Mouse (Mus musculus) heart, embryonic 10.5 days (tissue): ENCODE measurements around the gene Tnfrsf1a. TPM values are rescaled to one million over a fixed set of nuclear protein-coding genes. Genes with fewer than 3 reads are reported as not detected.

Experiments used
- DNase-seq: peaks from one replicate; pipeline ENCODE4 v3.0.0-alpha.2; 2017; ENCODE audit warnings: low spot score
- H3K27ac ChIP-seq: fragments of 300-500 bp; sonication (generic); 2 replicates; pipeline ENCODE4 v1.5.1; 2016; ENCODE audit warnings: mild to moderate bottlenecking
- H3K27me3 ChIP-seq: fragments of 300-500 bp; sonication (generic); 2 replicates; pipeline ENCODE4 v1.6.1; 2016; ENCODE audit warnings: mild to moderate bottlenecking; ENCODE audit not compliant: poor library complexity, insufficient read depth, severe bottlenecking
- H3K36me3 ChIP-seq: fragments of 300-500 bp; sonication (generic); 2 replicates; pipeline ENCODE4 v1.6.1; 2016; ENCODE audit warnings: mild to moderate bottlenecking, moderate library complexity
- H3K4me1 ChIP-seq: fragments of 300-500 bp; sonication (generic); 2 replicates; pipeline ENCODE4 v1.6.1; 2016; ENCODE audit warnings: mild to moderate bottlenecking
- H3K4me3 ChIP-seq: fragments of 300-500 bp; sonication (generic); 2 replicates; pipeline ENCODE4 v1.5.1; 2016; ENCODE audit warnings: mild to moderate bottlenecking, moderate library complexity
- H3K9me3 ChIP-seq: fragments of 300-500 bp; sonication (generic); 2 replicates; pipeline ENCODE4 v1.6.1; 2016; ENCODE audit warnings: mild to moderate bottlenecking, moderate library complexity
- WGBS: fragments of 180-500 bp; shearing (Covaris S2); methylation state at CpG from one replicate; pipeline ENCODE4 v1.1.7; 2016; 5-methylcytosine and 5-hydroxymethylcytosine counted together
- polyA plus RNA-seq: library from polyadenylated mRNA; unstranded; fragments of >200 nt; fragmentation: Nextera tagmentation; extraction: Ambion mirVana; gene quantifications from 2 replicates; pipeline ENCODE4 v1.2.1, GENCODE M21; 2016

Gene Tnfrsf1a
- polyA plus RNA-seq, 1 experiment from 2014 or later, result 33.6 TPM

DNA sequence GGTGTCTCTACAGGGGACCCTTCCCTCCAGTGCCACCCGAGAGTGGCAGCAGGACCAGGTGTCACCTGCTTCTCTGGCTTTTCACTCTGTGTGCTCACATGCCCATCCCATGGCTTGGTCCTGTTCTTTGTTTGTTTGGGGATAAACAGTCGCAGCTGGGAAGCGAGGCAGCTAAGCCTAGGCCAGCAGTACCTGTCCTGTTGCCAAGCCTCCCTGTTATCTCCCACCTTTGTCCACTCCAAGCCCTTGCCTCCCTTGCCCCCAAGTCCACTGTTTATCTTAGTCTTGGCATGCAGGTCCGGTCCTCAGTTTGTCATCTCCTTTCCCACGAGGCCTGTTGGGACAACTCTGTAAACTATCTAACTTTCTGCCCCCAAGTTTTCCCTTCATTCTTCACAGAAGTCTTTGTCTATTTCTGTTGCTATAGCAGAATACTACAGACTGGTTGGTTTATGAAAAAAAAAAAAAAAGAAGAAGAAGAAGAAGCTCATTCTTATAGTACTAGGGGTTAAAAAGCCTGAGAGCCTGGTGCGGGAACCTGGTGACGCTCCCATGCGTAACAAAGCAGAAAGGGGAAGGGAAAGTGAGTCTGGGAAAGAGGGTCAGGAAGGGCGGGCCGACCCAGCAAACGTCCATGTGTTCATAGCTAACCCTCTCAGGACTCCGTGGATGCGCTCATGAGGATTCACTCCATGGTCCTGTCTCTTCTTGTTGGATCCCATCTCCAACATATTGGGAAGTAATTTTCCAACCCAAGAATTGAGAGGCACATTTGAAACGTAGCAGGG, 15.9 kb upstream of the Tnfrsf1a start:
- DNase-seq, result no peak
- Histone ChIP-seq H3K4me1 (peaks cover 15% of the 10 kb centered on the region; the same call in 1 of the 2 replicates), H3K4me3 (no peak overlapping the region), H3K9me3 (no peaks in the 10 kb centered on the region), H3K27me3 (peaks cover 4% of the 10 kb centered on the region), H3K36me3 (no peaks in the 10 kb centered on the region), H3K27ac (no peak overlapping the region)
- 69% methylated on average over 14 of the region's 14 CpGs for WGBS

- Histone ChIP-seq H3K36me3 (no peaks in the 10 kb centered on the region), H3K4me3 (no peak overlapping the region), H3K9me3 (no peaks in the 10 kb centered on the region), H3K4me1 (peaks cover 15% of the 10 kb centered on the region), H3K27ac (no peak overlapping the region), H3K27me3 (peaks cover 4% of the 10 kb centered on the region)
- WGBS, result 72% methylated on average over 2 of the region's 2 CpGs
- DNase-seq, result no peak
These were observed 14.8 kb upstream of the Tnfrsf1a start for GRCm38 (mm10) chr6:125334356-125334755.

DNA sequence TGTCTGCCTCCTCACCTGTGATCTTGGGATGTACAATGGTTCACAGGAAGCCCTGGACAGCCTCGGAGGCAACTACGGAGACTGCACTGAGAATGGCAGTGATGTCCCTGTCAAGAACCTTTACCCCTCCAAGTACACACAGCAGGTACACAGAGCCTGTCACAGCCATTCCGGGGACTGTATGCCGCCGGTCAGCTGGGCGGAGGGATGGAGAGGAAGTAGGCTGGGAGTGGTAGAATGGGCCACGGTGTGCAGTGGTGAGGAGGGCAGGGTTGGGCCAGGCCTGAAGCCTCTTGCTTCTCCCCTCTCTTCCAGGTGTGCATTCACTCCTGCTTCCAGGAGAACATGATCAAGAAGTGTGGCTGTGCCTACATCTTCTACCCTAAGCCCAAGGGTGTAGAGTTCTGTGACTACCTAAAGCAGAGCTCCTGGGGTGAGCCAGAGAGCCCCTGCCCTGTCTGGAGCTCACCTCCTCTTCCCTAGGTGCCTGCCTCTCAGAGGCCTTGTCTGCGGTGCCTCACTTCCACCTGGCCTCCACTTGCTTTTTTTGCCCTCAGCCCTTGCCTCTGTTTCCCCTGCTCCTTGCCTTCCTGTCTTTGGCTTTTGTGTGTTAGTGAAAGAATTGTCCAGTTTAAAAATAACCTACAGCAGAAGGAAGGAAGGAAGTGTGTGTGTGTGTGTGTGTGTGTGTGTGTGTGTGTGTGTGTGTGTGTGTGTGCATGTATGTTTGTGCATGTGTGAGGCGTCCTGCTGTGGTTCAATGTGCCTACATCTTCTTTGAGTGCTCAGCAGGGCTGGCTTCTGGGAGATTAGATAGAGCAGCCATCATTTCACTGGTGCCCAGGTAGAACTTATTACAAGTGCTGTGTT, 10.1 kb upstream of the Tnfrsf1a start:
- Histone ChIP-seq H3K9me3 (no peaks in the 10 kb centered on the region), H3K27me3 (peaks cover 9% of the 10 kb centered on the region; the same call in 1 of the 2 replicates), H3K4me1 (peaks cover 28% of the 10 kb centered on the region), H3K36me3 (no peaks in the 10 kb centered on the region), H3K4me3 (no peak overlapping the region), H3K27ac (no peak overlapping the region)
- 61% methylated on average over 9 of the region's 9 CpGs for WGBS
- no peak for DNase-seq

DNA sequence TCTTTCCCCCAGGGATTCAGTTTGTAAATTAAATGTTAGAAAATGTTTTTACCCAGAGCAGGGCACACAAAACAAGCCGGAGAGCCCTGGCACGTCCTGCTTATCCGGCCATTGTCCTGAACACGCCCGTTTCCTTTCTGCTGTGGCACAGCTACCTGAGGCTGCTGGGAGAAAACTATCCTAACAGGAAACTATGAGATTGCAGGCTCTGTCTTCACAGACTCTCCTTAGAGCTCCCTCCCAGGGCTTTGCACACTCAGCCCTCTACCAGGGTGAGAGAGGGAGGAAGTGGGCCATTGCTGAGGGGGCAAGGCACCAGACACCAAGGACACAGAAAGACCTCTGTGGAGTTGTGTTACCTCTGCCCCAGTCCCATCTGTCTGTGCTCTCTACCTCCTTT, 8.9 kb upstream of the Tnfrsf1a start:
- WGBS, result 53% methylated on average over 5 of the region's 5 CpGs
- Histone ChIP-seq H3K9me3 (no peaks in the 10 kb centered on the region), H3K4me3 (no peak overlapping the region), H3K27me3 (peaks cover 22% of the 10 kb centered on the region; the same call in 1 of the 2 replicates), H3K4me1 (peaks cover 31% of the 10 kb centered on the region), H3K27ac (peak overlapping the region; percentile 78), H3K36me3 (no peaks in the 10 kb centered on the region)
- DNase-seq, result no peak

DNA sequence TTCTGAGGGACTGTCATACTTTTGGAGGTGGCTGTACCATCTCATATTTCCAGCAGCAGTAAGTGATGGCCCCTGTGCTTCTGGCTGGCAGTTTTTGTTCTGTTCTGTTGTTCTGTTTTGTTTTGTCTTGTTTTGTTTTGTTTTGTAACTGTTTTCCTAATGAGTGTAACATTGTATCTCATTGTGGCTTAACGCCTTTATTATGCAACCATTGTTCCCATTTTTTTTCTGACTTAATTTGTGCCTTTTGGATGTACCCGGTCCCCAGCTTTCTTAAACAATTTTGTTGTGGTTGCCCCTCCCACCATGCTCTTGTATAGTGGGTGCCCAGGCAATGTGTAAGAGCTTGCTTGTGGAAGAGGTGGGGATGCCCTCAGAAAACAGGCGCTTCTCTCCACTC, 7.0 kb upstream of the Tnfrsf1a start:
- H3K4me3 ChIP-seq, result no peak overlapping the region
- peaks cover 22% of the 10 kb centered on the region; the same call in 1 of the 2 replicates for H3K27me3 ChIP-seq
- H3K27ac ChIP-seq, result no peak overlapping the region
- peaks cover 31% of the 10 kb centered on the region for H3K4me1 ChIP-seq
- no peaks in the 10 kb centered on the region for H3K9me3 ChIP-seq
- no peaks in the 10 kb centered on the region for H3K36me3 ChIP-seq
- DNase-seq, result no peak
- 65% methylated on average over 3 of the region's 3 CpGs for WGBS

GRCm38 (mm10) chr6:125344084-125344483, 5.1 kb upstream of the Tnfrsf1a start:
- 40% methylated on average over 8 of the region's 8 CpGs for WGBS
- no peak for DNase-seq

GRCm38 (mm10) chr6:125344866-125345265, 4.3 kb upstream of the Tnfrsf1a start:
- peaks cover 45% of the 10 kb centered on the region for H3K4me1 ChIP-seq
- 59% methylated on average over 4 of the region's 4 CpGs for WGBS
- H3K9me3 ChIP-seq, result no peaks in the 10 kb centered on the region
- H3K4me3 ChIP-seq, result no peak overlapping the region
- no peak overlapping the region for H3K27ac ChIP-seq
- H3K27me3 ChIP-seq, result peaks cover 22% of the 10 kb centered on the region; the same call in 1 of the 2 replicates
- H3K36me3 ChIP-seq, result no peaks in the 10 kb centered on the region
- no peak for DNase-seq

More at GRCm38 (mm10) chr6:125344084-125344483, 5.1 kb upstream of the Tnfrsf1a start:
- Histone ChIP-seq H3K4me1 (peaks cover 41% of the 10 kb centered on the region), H3K27ac (0 out of 2 replicates have a peak overlapping the region, but pooled peaks have one; percentile 65), H3K27me3 (peaks cover 22% of the 10 kb centered on the region; the same call in 1 of the 2 replicates), H3K9me3 (no peaks in the 10 kb centered on the region), H3K4me3 (no peak overlapping the region), H3K36me3 (no peaks in the 10 kb centered on the region)

GRCm38 (mm10) chr6:125345625-125346024, 3.5 kb upstream of the Tnfrsf1a start:
- H3K27me3 ChIP-seq, result peaks cover 22% of the 10 kb centered on the region; the same call in 1 of the 2 replicates
- no peaks in the 10 kb centered on the region for H3K9me3 ChIP-seq
- H3K27ac ChIP-seq, result no peak overlapping the region
- peaks cover 46% of the 10 kb centered on the region for H3K4me1 ChIP-seq
- no peak overlapping the region for H3K4me3 ChIP-seq
- 46% methylated on average over 1 of the region's 1 CpGs for WGBS
- H3K36me3 ChIP-seq, result no peaks in the 10 kb centered on the region
- DNase-seq, result no peak

DNA sequence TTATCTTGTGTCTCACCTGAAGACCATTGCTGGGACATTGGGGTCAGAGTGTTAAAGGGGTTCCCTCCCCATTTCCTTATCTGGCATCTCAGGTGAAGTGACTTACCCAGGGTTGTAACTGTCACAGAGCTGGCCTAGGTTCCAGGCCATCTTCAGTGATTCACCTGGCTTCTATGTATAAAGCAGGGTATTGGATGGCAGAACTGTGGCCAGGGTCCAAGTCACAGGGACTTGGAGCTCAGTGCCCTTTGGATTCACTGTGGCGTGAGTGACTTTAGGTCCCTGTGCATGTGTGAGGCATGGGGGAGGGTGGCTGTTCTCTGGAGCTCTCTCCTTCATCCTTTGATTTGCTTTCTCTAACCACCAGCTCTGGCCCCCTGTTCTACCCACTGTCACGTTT, 3.1 kb upstream of the Tnfrsf1a start:
- WGBS, result 61% methylated on average over 2 of the region's 2 CpGs
- Histone ChIP-seq H3K4me3 (no peak overlapping the region), H3K27ac (no peak overlapping the region), H3K4me1 (peaks cover 46% of the 10 kb centered on the region), H3K36me3 (no peaks in the 10 kb centered on the region), H3K9me3 (no peaks in the 10 kb centered on the region), H3K27me3 (peaks cover 22% of the 10 kb centered on the region; the same call in 1 of the 2 replicates)
- no peak for DNase-seq

- H3K4me3 ChIP-seq, result peak overlapping the region; percentile 78
- peaks cover 22% of the 10 kb centered on the region; the same call in 1 of the 2 replicates for H3K27me3 ChIP-seq
- DNase-seq, result no peak
- H3K9me3 ChIP-seq, result no peaks in the 10 kb centered on the region
- H3K27ac ChIP-seq, result peak overlapping the region; percentile 86
- peaks cover 58% of the 10 kb centered on the region for H3K4me1 ChIP-seq
- under 1% methylated on average over 27 of the region's 27 CpGs for WGBS
- no peaks in the 10 kb centered on the region for H3K36me3 ChIP-seq
These were observed 541 bp downstream of the Tnfrsf1a start for GRCm38 (mm10) chr6:125349575-125350230.

- Histone ChIP-seq H3K27me3 (peaks cover 16% of the 10 kb centered on the region; the same call in 1 of the 2 replicates), H3K27ac (peak overlapping the region; percentile 86), H3K4me1 (peaks cover 66% of the 10 kb centered on the region), H3K36me3 (no peaks in the 10 kb centered on the region), H3K9me3 (no peaks in the 10 kb centered on the region), H3K4me3 (peak overlapping the region; percentile 78)
- DNase-seq, result no peak
- 5% methylated on average over 20 of the region's 20 CpGs for WGBS
These were observed 1.3 kb downstream of the Tnfrsf1a start for GRCm38 (mm10) chr6:125350231-125350994.

GRCm38 (mm10) chr6:125350995-125351324, 1.8 kb downstream of the Tnfrsf1a start:
- Histone ChIP-seq H3K27me3 (peaks cover 16% of the 10 kb centered on the region; the same call in 1 of the 2 replicates), H3K4me1 (peaks cover 71% of the 10 kb centered on the region), H3K27ac (peak overlapping the region; percentile 86), H3K4me3 (peak overlapping the region; percentile 78), H3K9me3 (no peaks in the 10 kb centered on the region), H3K36me3 (no peaks in the 10 kb centered on the region)
- no peak for DNase-seq
- WGBS, result 85% methylated on average over 2 of the region's 2 CpGs
